Comparison of ENCODE assay signal across 8 mouse cellular contexts in the genomic region with DNA sequence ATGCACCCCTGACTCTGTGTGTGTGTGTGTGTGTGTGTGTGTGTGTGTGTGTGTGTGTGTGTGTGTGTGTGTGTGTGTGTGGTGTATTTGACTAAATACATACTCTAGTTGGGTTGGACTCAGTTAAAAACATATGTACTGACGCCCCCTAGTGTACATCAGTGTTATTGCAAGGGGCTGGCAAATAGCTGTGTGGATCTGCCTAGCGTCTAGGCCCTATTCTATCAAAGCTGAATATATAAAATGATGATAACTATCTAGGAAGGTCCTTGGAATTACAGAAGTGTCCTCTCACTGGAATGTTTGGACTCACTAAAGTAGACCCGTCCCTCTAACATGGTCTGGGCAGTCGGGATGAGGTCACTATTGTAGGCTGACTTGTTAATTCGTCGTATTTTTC. TPM values are rescaled to one million over a fixed set of nuclear protein-coding genes. Genes with fewer than 3 reads are reported as not detected.
A peak's percentile ranks its signal among the peaks of the same experiment; 100 is the strongest.
DNase-seq lines count a peak whose midpoint lies in the region; ATAC-seq lines count a peak whose summit lies in the region.

No protein-coding gene starts in this region.

- H3K27ac ChIP-seq in hindbrain, embryonic 11.5 days (ENCODE audit: low read depth, low read length), result no peak overlapping the region
- no peak overlapping the region for H3K27ac ChIP-seq in hindbrain, embryonic 16.5 days (ENCODE audit: low read depth, low read length)
- H3K27ac ChIP-seq in hindbrain, embryonic 12.5 days, result no peak overlapping the region

- no peaks in the 10 kb centered on the region for H3K4me1 ChIP-seq in hindbrain, embryonic 11.5 days (replicated peaks; ENCODE audit: control insufficient read depth, insufficient read depth, low read length)
- no peaks in the 10 kb centered on the region for H3K4me1 ChIP-seq in hindbrain, embryonic 16.5 days (ENCODE audit: control insufficient read depth, insufficient read depth, low read depth, low read length)
- no peaks in the 10 kb centered on the region for H3K4me1 ChIP-seq in hindbrain, embryonic 12.5 days

- no peak overlapping the region for H3K9ac ChIP-seq in hindbrain, embryonic 11.5 days (ENCODE audit: low read depth, low read length)
- no peak overlapping the region for H3K9ac ChIP-seq in hindbrain, embryonic 16.5 days (ENCODE audit: low read depth, low read length)
- H3K9ac ChIP-seq in hindbrain, embryonic 12.5 days, result no peak overlapping the region

- no peak overlapping the region for H3K4me2 ChIP-seq in hindbrain, embryonic 11.5 days (replicated peaks; ENCODE audit: low read depth, low read length)
- no peak overlapping the region for H3K4me2 ChIP-seq in hindbrain, embryonic 16.5 days (ENCODE audit: low read length)
- no peak overlapping the region for H3K4me2 ChIP-seq in hindbrain, embryonic 12.5 days (replicated peaks)

- H3K36me3 ChIP-seq in hindbrain, embryonic 11.5 days (ENCODE audit: control insufficient read depth, insufficient read depth, low read length), result no peaks in the 10 kb centered on the region
- no peaks in the 10 kb centered on the region for H3K36me3 ChIP-seq in hindbrain, embryonic 16.5 days (ENCODE audit: control insufficient read depth, insufficient read depth, low read length)
- H3K36me3 ChIP-seq in hindbrain, embryonic 12.5 days, result no peaks in the 10 kb centered on the region

- H3K9me3 ChIP-seq in hindbrain, embryonic 11.5 days (ENCODE audit: control insufficient read depth, low read length), result no peaks in the 10 kb centered on the region
- no peaks in the 10 kb centered on the region for H3K9me3 ChIP-seq in hindbrain, embryonic 16.5 days (ENCODE audit: control insufficient read depth, low read length)
- H3K9me3 ChIP-seq in hindbrain, embryonic 12.5 days (replicated peaks), result no peaks in the 10 kb centered on the region

- ATAC-seq in hindbrain, embryonic 11.5 days (ENCODE audit: low FRiP score), result peak; percentile 46; the same call in 1 of the 2 replicates
- ATAC-seq in hindbrain, embryonic 16.5 days, result no peak
- ATAC-seq in hindbrain, embryonic 12.5 days (ENCODE audit: low FRiP score), result 0 out of 2 replicates have a peak, but pooled peaks have one; percentile 29

- DNase-seq in hindbrain, embryonic 11.5 days (ENCODE audit: low spot score), result peak; percentile 71
- DNase-seq in adrenal gland, adult 18-20 months (ENCODE audit: low spot score in 2 of 2), result peak; percentile 49 to 67
- peak; percentile 58 for DNase-seq in embryo, embryonic 9.5 days (ENCODE audit: extremely low spot score)
- peak; percentile 60 for DNase-seq in left cerebral cortex, adult 11 months (ENCODE audit: low spot score)
- DNase-seq in lung, postnatal 25 days (ENCODE audit: low spot score), result peak; percentile 68
- peak; percentile 57 for DNase-seq in skeletal muscle tissue, adult 2 months (ENCODE audit: low read depth, low spot score)

- H3K4me3 ChIP-seq in hindbrain, embryonic 11.5 days (ENCODE audit: low read depth, low read length), result no peak overlapping the region
- H3K4me3 ChIP-seq in hindbrain, embryonic 16.5 days (ENCODE audit: low read length), result no peak overlapping the region
- H3K4me3 ChIP-seq in hindbrain, embryonic 12.5 days, result no peak overlapping the region

- no peaks in the 10 kb centered on the region for H3K27me3 ChIP-seq in hindbrain, embryonic 11.5 days (ENCODE audit: control insufficient read depth, insufficient read depth, low read length)
- no peaks in the 10 kb centered on the region for H3K27me3 ChIP-seq in hindbrain, embryonic 16.5 days (replicated peaks; ENCODE audit: control insufficient read depth, insufficient read depth, low read length)
- 0 out of 2 replicates have a peak, but pooled peaks cover 6% of the 10 kb centered on the region for H3K27me3 ChIP-seq in hindbrain, embryonic 12.5 days

- WGBS in hindbrain, embryonic 11.5 days, result 53% methylated on average over 6 of the region's 6 CpGs
- 54% methylated on average over 6 of the region's 6 CpGs for WGBS in hindbrain, embryonic 16.5 days
- WGBS in hindbrain, embryonic 12.5 days, result 56% methylated on average over 6 of the region's 6 CpGs

RNA-seq across cellular contexts. Expression of a gene that starts 1.6 kb away (rescaled TPM):
- polyA plus RNA-seq in hindbrain, embryonic 11.5 days (2014; fragmentation: Nextera tagmentation; extraction: Ambion mirVana), result 6.8 and 10.5 TPM in 2 replicates
- polyA plus RNA-seq in hindbrain, embryonic 16.5 days (2015; fragmentation: Nextera tagmentation; extraction: Ambion mirVana), result 7.1 and 8.0 TPM in 2 replicates
- 1 to 10 TPM; 3.7 to 8.3 TPM for total RNA-seq in adrenal gland, adult 18-20 months (2021)
- 6.7 and 8.0 TPM in 2 replicates for polyA plus RNA-seq in hindbrain, embryonic 12.5 days (2016; fragmentation: Nextera tagmentation; extraction: Ambion mirVana)

RNA-seq across cellular contexts. Expression of a gene that starts 59.2 kb away (rescaled TPM):
- polyA plus RNA-seq in hindbrain, embryonic 11.5 days (2014; fragmentation: Nextera tagmentation; extraction: Ambion mirVana), result 76.3 and 82.7 TPM in 2 replicates
- polyA plus RNA-seq in hindbrain, embryonic 16.5 days (2015; fragmentation: Nextera tagmentation; extraction: Ambion mirVana), result 92.4 and 94.8 TPM in 2 replicates
- 100 to 1,000 TPM; 120 to 180 TPM for total RNA-seq in adrenal gland, adult 18-20 months (2021)
- polyA plus RNA-seq in hindbrain, embryonic 12.5 days (2016; fragmentation: Nextera tagmentation; extraction: Ambion mirVana), result 93.1 and 94.7 TPM in 2 replicates
